Mouse (Mus musculus) G1E (cell line): ENCODE results near the gene Bod1l.

Source experiments
- CTCF ChIP-seq: IDR thresholded peaks from 2 replicates; pipeline ENCODE4 v1.5.1; 2012; ENCODE audit warnings: low read depth, low read length, inconsistent platforms, mixed read lengths
- GATA1 ChIP-seq: IDR thresholded peaks from 2 replicates; pipeline ENCODE4 v1.6.1; 2012; ENCODE audit warnings: borderline replicate concordance, low read length, inconsistent platforms, mixed read lengths
- GATA2 ChIP-seq: IDR thresholded peaks from 2 replicates; pipeline ENCODE4 v1.6.1; 2012; ENCODE audit warnings: low read depth, low read length, inconsistent platforms, borderline replicate concordance
- TAL1 ChIP-seq: conservative IDR thresholded peaks from 2 replicates; pipeline ENCODE4 v1.6.1; 2012; ENCODE audit warnings: low read depth, low read length, inconsistent platforms, mixed read lengths

DNA sequence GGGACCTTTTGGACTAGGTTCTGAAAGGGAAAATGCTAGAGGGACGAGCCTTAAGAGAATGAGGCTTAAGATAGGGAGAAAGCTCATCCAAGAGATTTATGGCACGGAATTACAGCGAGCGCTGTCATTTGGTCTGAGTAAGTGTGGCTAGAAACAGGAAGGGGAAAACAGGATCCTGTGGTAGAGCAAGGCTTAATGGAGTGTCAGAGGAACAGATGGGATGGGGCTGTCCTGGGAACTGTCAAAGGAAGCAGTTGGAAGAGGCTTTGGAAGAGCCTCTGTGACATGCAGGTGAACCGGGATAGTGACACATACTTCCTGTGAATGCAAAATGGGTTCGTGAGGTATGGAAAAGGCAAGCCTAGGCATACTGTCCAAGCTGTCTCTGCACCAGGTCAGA lies 68.4 kb downstream of the Bod1l start:
- no peak for TF ChIP-seq CTCF
- TF ChIP-seq GATA2, result no peak
- TF ChIP-seq GATA1, result no peak
- TF ChIP-seq TAL1, result no peak
